Mouse (Mus musculus): ENCODE measurements around the gene H2-T23. TPM values are rescaled to one million over a fixed set of nuclear protein-coding genes. Genes with fewer than 3 reads are reported as not detected.
A peak's percentile ranks its signal among the peaks of the same experiment; 100 is the strongest.

The H2-T23 gene
- polyA plus RNA-seq, 1 experiment from 2014 or later, result 5.7 TPM

- no peaks in the 10 kb centered on the region for H3K9me3 ChIP-seq (replicated peaks)
- 80% methylated on average over 6 of the region's 6 CpGs for WGBS
- no peak overlapping the region for H3K9ac ChIP-seq
- H3K27me3 ChIP-seq, result no peaks in the 10 kb centered on the region
- peaks cover 20% of the 10 kb centered on the region for H3K4me1 ChIP-seq
- no peak overlapping the region for H3K27ac ChIP-seq
- H3K4me2 ChIP-seq, result no peak overlapping the region
- no peaks in the 10 kb centered on the region for H3K36me3 ChIP-seq (ENCODE audit: poor library complexity, severe bottlenecking)
- H3K4me3 ChIP-seq, result no peak overlapping the region
- no peak for ATAC-seq
Observed at GRCm38 (mm10) chr17:35998545-35999305, 33.9 kb downstream of the H2-T23 start.

- WGBS, result 52% methylated on average over 12 of the region's 12 CpGs
- Histone ChIP-seq H3K27me3 (no peaks in the 10 kb centered on the region), H3K9me3 (replicated peaks) (no peaks in the 10 kb centered on the region), H3K4me2 (no peak overlapping the region), H3K27ac (no peak overlapping the region), H3K4me1 (peaks cover 20% of the 10 kb centered on the region), H3K36me3 (ENCODE audit: poor library complexity, severe bottlenecking) (no peaks in the 10 kb centered on the region), H3K4me3 (no peak overlapping the region), H3K9ac (no peak overlapping the region)
- ATAC-seq, result no peak
Observed at GRCm38 (mm10) chr17:35997713-35998510, 34.7 kb downstream of the H2-T23 start.

GRCm38 (mm10) chr17:35996949-35997348, 35.7 kb downstream of the H2-T23 start:
- no peaks in the 10 kb centered on the region for H3K9me3 ChIP-seq (replicated peaks)
- H3K27me3 ChIP-seq, result no peaks in the 10 kb centered on the region
- no peak overlapping the region for H3K9ac ChIP-seq
- no peaks in the 10 kb centered on the region for H3K36me3 ChIP-seq (ENCODE audit: poor library complexity, severe bottlenecking)
- WGBS, result 2% methylated on average over 11 of the region's 11 CpGs
- H3K4me2 ChIP-seq, result no peak overlapping the region; the same call in 1 of the 2 replicates
- H3K27ac ChIP-seq, result no peak overlapping the region
- H3K4me1 ChIP-seq, result peaks cover 20% of the 10 kb centered on the region
- ATAC-seq, result peak; percentile 64
- no peak overlapping the region for H3K4me3 ChIP-seq

- Histone ChIP-seq H3K36me3 (ENCODE audit: poor library complexity, severe bottlenecking) (peaks cover 2% of the 10 kb centered on the region), H3K4me3 (peak overlapping the region; percentile 67), H3K9ac (peak overlapping the region; percentile 74), H3K27ac (no peak overlapping the region; the same call in 1 of the 2 replicates), H3K9me3 (replicated peaks) (no peaks in the 10 kb centered on the region), H3K27me3 (no peaks in the 10 kb centered on the region), H3K4me2 (peak overlapping the region; percentile 85), H3K4me1 (peaks cover 20% of the 10 kb centered on the region)
- WGBS, result 4% methylated on average over 14 of the region's 14 CpGs
- ATAC-seq, result no peak
Observed at GRCm38 (mm10) chr17:35994879-35995240, 37.8 kb downstream of the H2-T23 start.

GRCm38 (mm10) chr17:35994175-35994878, 38.3 kb downstream of the H2-T23 start:
- peak overlapping the region; percentile 85 for H3K4me2 ChIP-seq
- ATAC-seq, result peak; percentile 71
- no peaks in the 10 kb centered on the region for H3K9me3 ChIP-seq (replicated peaks)
- H3K4me1 ChIP-seq, result peaks cover 20% of the 10 kb centered on the region
- peak overlapping the region; percentile 74 for H3K9ac ChIP-seq
- peaks cover 7% of the 10 kb centered on the region for H3K36me3 ChIP-seq (ENCODE audit: poor library complexity, severe bottlenecking)
- 3% methylated on average over 31 of the region's 31 CpGs for WGBS
- peak overlapping the region; percentile 67 for H3K4me3 ChIP-seq
- H3K27ac ChIP-seq, result peak overlapping the region; percentile 51; the same call in 1 of the 2 replicates
- H3K27me3 ChIP-seq, result no peaks in the 10 kb centered on the region

- Histone ChIP-seq H3K4me3 (peak overlapping the region; percentile 67), H3K36me3 (ENCODE audit: poor library complexity, severe bottlenecking) (peaks cover 14% of the 10 kb centered on the region), H3K9ac (no peak overlapping the region), H3K4me1 (peaks cover 20% of the 10 kb centered on the region), H3K9me3 (replicated peaks) (no peaks in the 10 kb centered on the region), H3K4me2 (peak overlapping the region; percentile 85), H3K27ac (no peak overlapping the region), H3K27me3 (no peaks in the 10 kb centered on the region)
- WGBS, result 7% methylated on average over 17 of the region's 17 CpGs
- peak; percentile 80 for ATAC-seq
Observed at GRCm38 (mm10) chr17:35993675-35994074, 39.0 kb downstream of the H2-T23 start.

GRCm38 (mm10) chr17:35991781-35992180, 40.9 kb downstream of the H2-T23 start:
- Histone ChIP-seq H3K9me3 (replicated peaks) (no peaks in the 10 kb centered on the region), H3K4me3 (no peak overlapping the region), H3K27me3 (no peaks in the 10 kb centered on the region), H3K4me2 (no peak overlapping the region), H3K36me3 (ENCODE audit: poor library complexity, severe bottlenecking) (peaks cover 33% of the 10 kb centered on the region), H3K4me1 (peaks cover 10% of the 10 kb centered on the region), H3K9ac (no peak overlapping the region), H3K27ac (no peak overlapping the region)
- ATAC-seq, result no peak
- 57% methylated on average over 10 of the region's 10 CpGs for WGBS

GRCm38 (mm10) chr17:35981776-35982175, 50.9 kb downstream of the H2-T23 start:
- WGBS, result 92% methylated on average over 9 of the region's 9 CpGs
- Histone ChIP-seq H3K4me2 (no peak overlapping the region), H3K27ac (no peak overlapping the region), H3K9me3 (replicated peaks) (no peaks in the 10 kb centered on the region), H3K36me3 (ENCODE audit: poor library complexity, severe bottlenecking) (peaks cover 53% of the 10 kb centered on the region), H3K27me3 (no peaks in the 10 kb centered on the region), H3K4me3 (no peak overlapping the region), H3K9ac (no peak overlapping the region), H3K4me1 (peaks cover 23% of the 10 kb centered on the region)
- ATAC-seq, result no peak

GRCm38 (mm10) chr17:35980363-35980754, 52.3 kb downstream of the H2-T23 start:
- Histone ChIP-seq H3K27ac (peak overlapping the region; percentile 91), H3K4me2 (peak overlapping the region; percentile 93), H3K9ac (peak overlapping the region; percentile 79), H3K4me1 (peaks cover 23% of the 10 kb centered on the region), H3K4me3 (peak overlapping the region; percentile 80), H3K9me3 (replicated peaks) (no peaks in the 10 kb centered on the region), H3K27me3 (no peaks in the 10 kb centered on the region), H3K36me3 (ENCODE audit: poor library complexity, severe bottlenecking) (peaks cover 45% of the 10 kb centered on the region)
- WGBS, result under 1% methylated on average over 23 of the region's 29 CpGs
- peak; percentile 25 for ATAC-seq

Other genes with a start within 250 kb of the H2-T23 start
- 4.5 and 5.2 TPM in 2 replicates for gene Ier3, start 211.2 kb downstream of the H2-T23 start, polyA plus RNA-seq (2015; fragmentation: Nextera tagmentation; extraction: Ambion mirVana)
- 57.0 and 57.7 TPM in 2 replicates for gene Flot1, start 209.6 kb downstream of the H2-T23 start, polyA plus RNA-seq (2015; fragmentation: Nextera tagmentation; extraction: Ambion mirVana)
- gene Tubb5, start 194.5 kb downstream of the H2-T23 start, polyA plus RNA-seq (2015; fragmentation: Nextera tagmentation; extraction: Ambion mirVana), result 1,790 and 1,841 TPM in 2 replicates
- gene Mdc1, start 191.3 kb downstream of the H2-T23 start, polyA plus RNA-seq (2015; fragmentation: Nextera tagmentation; extraction: Ambion mirVana), result 15.1 and 18.4 TPM in 2 replicates
- 41.3 and 47.9 TPM in 2 replicates for gene Nrm, start 171.5 kb downstream of the H2-T23 start, polyA plus RNA-seq (2015; fragmentation: Nextera tagmentation; extraction: Ambion mirVana)
- 20.9 and 22.7 TPM in 2 replicates for gene Ppp1r18, start 167.3 kb downstream of the H2-T23 start, polyA plus RNA-seq (2015; fragmentation: Nextera tagmentation; extraction: Ambion mirVana)
- gene Dhx16, start 153.0 kb downstream of the H2-T23 start, polyA plus RNA-seq (2015; fragmentation: Nextera tagmentation; extraction: Ambion mirVana), result 38.6 and 39.9 TPM in 2 replicates
- gene 2310061I04Rik, start 135.4 kb downstream of the H2-T23 start, polyA plus RNA-seq (2015; fragmentation: Nextera tagmentation; extraction: Ambion mirVana), result 31.6 and 36.6 TPM in 2 replicates
- gene Atat1, start 122.8 kb downstream of the H2-T23 start, polyA plus RNA-seq (2015; fragmentation: Nextera tagmentation; extraction: Ambion mirVana), result 331 and 355 TPM in 2 replicates
- 57.1 and 62.2 TPM in 2 replicates for gene Mrps18b, start 116.5 kb downstream of the H2-T23 start, polyA plus RNA-seq (2015; fragmentation: Nextera tagmentation; extraction: Ambion mirVana)
- 51.8 and 52.2 TPM in 2 replicates for gene Ppp1r10, start 116.4 kb downstream of the H2-T23 start, polyA plus RNA-seq (2015; fragmentation: Nextera tagmentation; extraction: Ambion mirVana)
- 108 and 120 TPM in 2 replicates for gene Abcf1, start 63.1 kb downstream of the H2-T23 start, polyA plus RNA-seq (2015; fragmentation: Nextera tagmentation; extraction: Ambion mirVana)
- 50.1 and 54.4 TPM in 2 replicates for gene Gnl1, start 53.0 kb downstream of the H2-T23 start, polyA plus RNA-seq (2015; fragmentation: Nextera tagmentation; extraction: Ambion mirVana)
- 62.7 and 70.0 TPM in 2 replicates for gene Prr3, start 52.6 kb downstream of the H2-T23 start, polyA plus RNA-seq (2015; fragmentation: Nextera tagmentation; extraction: Ambion mirVana)
- gene H2-T24, start 12.3 kb downstream of the H2-T23 start, polyA plus RNA-seq (2015; fragmentation: Nextera tagmentation; extraction: Ambion mirVana), result 6.3 and 6.5 TPM in 2 replicates
- 4.0 TPM in 2 replicates for gene H2-T22, start 9.9 kb upstream of the H2-T23 start, polyA plus RNA-seq (2015; fragmentation: Nextera tagmentation; extraction: Ambion mirVana)
- not detected in 2 replicates for gene Gm6034, start 10.1 kb upstream of the H2-T23 start, polyA plus RNA-seq (2015; fragmentation: Nextera tagmentation; extraction: Ambion mirVana)
- gene Gm11127, start 25.5 kb upstream of the H2-T23 start, polyA plus RNA-seq (2015; fragmentation: Nextera tagmentation; extraction: Ambion mirVana), result not detected in 2 replicates
- gene Gm19684, start 88.8 kb upstream of the H2-T23 start, polyA plus RNA-seq (2015; fragmentation: Nextera tagmentation; extraction: Ambion mirVana), result not detected in 2 replicates
- not detected in 2 replicates for gene Gm7030, start 96.6 kb upstream of the H2-T23 start, polyA plus RNA-seq (2015; fragmentation: Nextera tagmentation; extraction: Ambion mirVana)
- not detected in 2 replicates for gene Gm8909, start 135.7 kb upstream of the H2-T23 start, polyA plus RNA-seq (2015; fragmentation: Nextera tagmentation; extraction: Ambion mirVana)
- gene H2-T3, start 157.4 kb upstream of the H2-T23 start, polyA plus RNA-seq (2015; fragmentation: Nextera tagmentation; extraction: Ambion mirVana), result not detected in 2 replicates
- 92.5 and 97.4 TPM in 2 replicates for gene Rpp21, start 225.2 kb upstream of the H2-T23 start, polyA plus RNA-seq (2015; fragmentation: Nextera tagmentation; extraction: Ambion mirVana)
- 24.5 and 25.8 TPM in 2 replicates for gene Trim39, start 239.4 kb upstream of the H2-T23 start, polyA plus RNA-seq (2015; fragmentation: Nextera tagmentation; extraction: Ambion mirVana)